Mouse (Mus musculus) C2C12 (cell line): ENCODE measurements around the gene Fnip2.

Experiments
- CEBPB ChIP-seq: IDR thresholded peaks from one replicate; pipeline ENCODE4 v1.6.1; 2011; ENCODE audit warnings: low read depth, mild to moderate bottlenecking, control low read depth, moderate library complexity
- CTCF ChIP-seq: IDR thresholded peaks from one replicate; pipeline ENCODE4 v1.5.1; 2011; ENCODE audit not compliant: control insufficient read depth, insufficient read depth, insufficient read length
- MAX ChIP-seq: IDR thresholded peaks from one replicate; pipeline ENCODE4 v1.6.1; 2011; ENCODE audit warnings: mild to moderate bottlenecking, control low read depth
- MYOD1 ChIP-seq: IDR thresholded peaks from one replicate; pipeline ENCODE4 v1.6.1; 2011; ENCODE audit warnings: low read depth; ENCODE audit not compliant: control insufficient read depth, insufficient read length
- USF1 ChIP-seq: IDR thresholded peaks from one replicate; pipeline ENCODE4 v1.6.1; 2011; ENCODE audit warnings: low read depth, mild to moderate bottlenecking, control low read depth, moderate library complexity

GRCm38 (mm10) chr3:79494028-79494427 lies 73.6 kb downstream of the Fnip2 start:
- TF ChIP-seq CTCF (no peak), CEBPB (no peak), MYOD1 (no peak), MAX (no peak), USF1 (no peak)
